Mouse (Mus musculus): ENCODE results near the gene Tomm5. TPM values are rescaled to one million over a fixed set of nuclear protein-coding genes. Genes with fewer than 3 reads are reported as not detected.
"Not testable (repeated sequence)": the region's sequence is repeated elsewhere in the genome, so short reads cannot be mapped to it uniquely, and the experiment has no call there.

Gene Tomm5
- total and polyA plus RNA-seq, 3 experiments = 313 to 845 (median 321) TPM

- DNase-seq (ENCODE audit: extremely low read depth) = peak; percentile 11
- in situ Hi-C loops (cut with MboI; ENCODE audit: low pct_ligation_motif_present, low pct_unique_long_range_greater_than_20kb, low sequenced_read_pairs) (no loop called here), dilution Hi-C loops (cut with MboI; ENCODE audit: extremely low pct_ligation_motif_present, extremely low pct_unique_long_range_greater_than_20kb, low sequenced_read_pairs) (no loop called here)
Observed at GRCm38 (mm10) chr4:45066036-45066730, 41.7 kb downstream of the Tomm5 start.

GRCm38 (mm10) chr4:45064577-45064976 is 43.3 kb downstream of the Tomm5 start:
- in situ Hi-C loops (cut with MboI; ENCODE audit: low pct_ligation_motif_present, low pct_unique_long_range_greater_than_20kb, low sequenced_read_pairs) = no loop called here
- no peak for DNase-seq (ENCODE audit: extremely low read depth)
- no peak overlapping the region for H3K9ac ChIP-seq (ENCODE audit: insufficient read depth, low read depth)
- no peaks in the 10 kb centered on the region for H3K36me3 ChIP-seq (replicated peaks in 1 of 2; ENCODE audit: control insufficient read depth in 1 of 2, insufficient read depth in 1 of 2, low read length in 1 of 2)
- no peak for TF ChIP-seq ZNF384 (IDR thresholded peaks at IDR 0.05; ENCODE audit: low read depth, low read length)
- no peak for TF ChIP-seq TBP (conservative IDR thresholded peaks at IDR 0.05; ENCODE audit: low read depth, low read length)
- TF ChIP-seq SMC3 (IDR thresholded peaks at IDR 0.05; ENCODE audit: low read depth, low read length) = no peak
- no peak for TF ChIP-seq UBTF (IDR thresholded peaks at IDR 0.05; ENCODE audit: low read depth, low read length)
- TF ChIP-seq ETS1 (conservative IDR thresholded peaks at IDR 0.05; ENCODE audit: low read depth, low read length) = no peak
- TF ChIP-seq E2F4 (IDR thresholded peaks at IDR 0.05; ENCODE audit: insufficient replicate concordance, low read depth, low read length) = no peak
- no peak for TF ChIP-seq ZMIZ1 (IDR thresholded peaks at IDR 0.05; ENCODE audit: low read depth, low read length)
- TF ChIP-seq CTCF (conservative IDR thresholded peaks at IDR 0.05 in 1 of 2, IDR thresholded peaks at IDR 0.05 in 1 of 2; ENCODE audit: low read depth in 2 of 2, low read length in 2 of 2) = no peak
- no peak for TF ChIP-seq IRF4 (IDR thresholded peaks at IDR 0.05; ENCODE audit: low read depth, low read length)
- no peak for TF ChIP-seq POLR2AphosphoS2 (IDR thresholded peaks at IDR 0.05; ENCODE audit: low read depth, low read length)
- H3K4me1 ChIP-seq (ENCODE audit: control insufficient read depth in 1 of 2, insufficient read depth in 2 of 2) = peaks cover 0 to 31% of the 10 kb centered on the region in 2 experiments; a peak in 3 of 4 replicates
- H3K9me3 ChIP-seq (replicated peaks; ENCODE audit: low read length) = no peaks in the 10 kb centered on the region
- dilution Hi-C loops (cut with MboI; ENCODE audit: extremely low pct_ligation_motif_present, extremely low pct_unique_long_range_greater_than_20kb, low sequenced_read_pairs) = no loop called here
- no peak overlapping the region for H3K4me3 ChIP-seq (replicated peaks in 1 of 3; ENCODE audit: low read depth in 2 of 3, low read length in 2 of 3, poor library complexity in 1 of 3)
- no peak overlapping the region for H3K4me2 ChIP-seq (ENCODE audit: insufficient read depth, low read depth, poor library complexity, severe bottlenecking)
- no peaks in the 10 kb centered on the region for H3K79me2 ChIP-seq (replicated peaks; ENCODE audit: control insufficient read depth, extremely low read depth, insufficient read depth, poor library complexity, severe bottlenecking)
- no peaks in the 10 kb centered on the region for H3K27me3 ChIP-seq (replicated peaks)
- no peak overlapping the region for H3K27ac ChIP-seq (ENCODE audit: insufficient read depth, low read depth)

More at GRCm38 (mm10) chr4:45066036-45066730, 41.7 kb downstream of the Tomm5 start:
- H3K27me3 ChIP-seq (replicated peaks) = no peaks in the 10 kb centered on the region
- peaks cover 3 to 36% of the 10 kb centered on the region in 2 experiments for H3K4me1 ChIP-seq (ENCODE audit: control insufficient read depth in 1 of 2, insufficient read depth in 2 of 2)
- no peak overlapping the region for H3K4me3 ChIP-seq (replicated peaks in 1 of 3; ENCODE audit: low read depth in 2 of 3, low read length in 2 of 3, poor library complexity in 1 of 3)
- H3K4me2 ChIP-seq (ENCODE audit: insufficient read depth, low read depth, poor library complexity, severe bottlenecking) = no peak overlapping the region
- no peaks in the 10 kb centered on the region for H3K36me3 ChIP-seq (replicated peaks in 1 of 2; ENCODE audit: control insufficient read depth in 1 of 2, insufficient read depth in 1 of 2, low read length in 1 of 2)
- no peaks in the 10 kb centered on the region for H3K79me2 ChIP-seq (replicated peaks; ENCODE audit: control insufficient read depth, extremely low read depth, insufficient read depth, poor library complexity, severe bottlenecking)
- no peak overlapping the region for H3K27ac ChIP-seq (ENCODE audit: insufficient read depth, low read depth)
- H3K9ac ChIP-seq (ENCODE audit: insufficient read depth, low read depth) = no peak overlapping the region
- no peak for TF ChIP-seq NRF1 (IDR thresholded peaks at IDR 0.05; ENCODE audit: low read depth, low read length)
- TF ChIP-seq RAD21 (IDR thresholded peaks at IDR 0.05; ENCODE audit: low read depth, low read length) = no peak
- no peak for TF ChIP-seq RCOR1 (conservative IDR thresholded peaks at IDR 0.05; ENCODE audit: low read depth, low read length)
- TF ChIP-seq POLR2A (IDR thresholded peaks at IDR 0.05; ENCODE audit: low read depth, low read length) = no peak
- no peak for TF ChIP-seq TCF12 (IDR thresholded peaks at IDR 0.05; ENCODE audit: low read depth, low read length)
- no peak for TF ChIP-seq CTCF (conservative IDR thresholded peaks at IDR 0.05 in 1 of 2, IDR thresholded peaks at IDR 0.05 in 1 of 2; ENCODE audit: low read depth in 2 of 2, low read length in 2 of 2)
- no peak for TF ChIP-seq HCFC1 (IDR thresholded peaks at IDR 0.05; ENCODE audit: low read depth, low read length)
- no peak for TF ChIP-seq JUND (conservative IDR thresholded peaks at IDR 0.05; ENCODE audit: low read depth, low read length)
- no peak for TF ChIP-seq TBP (conservative IDR thresholded peaks at IDR 0.05; ENCODE audit: low read depth, low read length)
- no peak for TF ChIP-seq NELFE (IDR thresholded peaks at IDR 0.05; ENCODE audit: low read depth, low read length)
- TF ChIP-seq GABPA (IDR thresholded peaks at IDR 0.05; ENCODE audit: insufficient replicate concordance, low read depth, low read length) = no peak
- H3K9me3 ChIP-seq (replicated peaks; ENCODE audit: low read length) = no peaks in the 10 kb centered on the region

GRCm38 (mm10) chr4:45063836-45064235 is 44.1 kb downstream of the Tomm5 start:
- H3K4me1 ChIP-seq (ENCODE audit: control insufficient read depth in 1 of 2, insufficient read depth in 2 of 2) = peaks cover 0 to 30% of the 10 kb centered on the region in 2 experiments; a peak in 3 of 4 replicates
- dilution Hi-C loops (cut with MboI; ENCODE audit: extremely low pct_ligation_motif_present, extremely low pct_unique_long_range_greater_than_20kb, low sequenced_read_pairs); in situ Hi-C loops (cut with MboI; ENCODE audit: low pct_ligation_motif_present, low pct_unique_long_range_greater_than_20kb, low sequenced_read_pairs); H3K4me3 ChIP-seq (replicated peaks in 1 of 3; ENCODE audit: low read depth in 2 of 3, low read length in 2 of 3, poor library complexity in 1 of 3); H3K79me2 ChIP-seq (replicated peaks; ENCODE audit: control insufficient read depth, extremely low read depth, insufficient read depth, poor library complexity, severe bottlenecking); H3K27ac ChIP-seq (ENCODE audit: insufficient read depth, low read depth); H3K9ac ChIP-seq (ENCODE audit: insufficient read depth, low read depth); H3K36me3 ChIP-seq (replicated peaks in 1 of 2; ENCODE audit: control insufficient read depth in 1 of 2, insufficient read depth in 1 of 2, low read length in 1 of 2); H3K9me3 ChIP-seq (replicated peaks; ENCODE audit: low read length); H3K4me2 ChIP-seq (ENCODE audit: insufficient read depth, low read depth, poor library complexity, severe bottlenecking); DNase-seq (ENCODE audit: extremely low read depth); H3K27me3 ChIP-seq (replicated peaks): not testable (repeated sequence)

Data from CH12.LX (cell line).